Mouse (Mus musculus): ENCODE results near the gene Ckap2l.

DNA sequence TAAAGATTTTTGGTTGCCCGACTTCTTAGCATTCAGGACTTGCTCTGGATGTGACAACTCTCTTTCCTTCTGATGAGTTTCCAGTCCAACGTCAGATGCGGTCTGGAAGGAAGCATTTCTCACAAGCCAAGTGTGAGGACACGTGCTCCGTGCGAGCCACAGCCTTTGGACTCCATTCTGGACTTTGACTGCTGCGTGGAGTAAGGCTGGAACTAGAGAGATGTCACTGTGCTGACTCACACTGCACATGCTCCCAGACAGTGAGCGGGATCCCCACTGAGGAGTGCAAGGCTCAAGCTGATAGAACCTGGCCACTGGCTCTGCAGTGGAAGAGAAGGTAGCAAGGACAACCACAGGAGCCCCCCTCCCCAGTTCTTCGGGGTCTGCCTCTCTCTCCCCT lies 64.5 kb downstream of the Ckap2l start:
- TF ChIP-seq CTCF (IDR thresholded peaks at IDR 0.05) (no peak), EP300 (IDR thresholded peaks at IDR 0.05; ENCODE audit: insufficient read depth, low read depth, low read length) (no peak), POLR2A (IDR thresholded peaks at IDR 0.05; ENCODE audit: insufficient read depth, low read depth, low read length) (no peak)

Data from heart, adult 2 months (tissue).